Mouse (Mus musculus): Measurements from ENCODE around the gene Abcc1. TPM values are rescaled to one million over a fixed set of nuclear protein-coding genes. Genes with fewer than 3 reads are reported as not detected.

Abcc1 gene
- polyA plus RNA-seq, 1 experiment from 2014 or later, result 2.2 TPM

Other genes starting within 250 kb of the Abcc1 start
- 51.9 and 54.5 TPM in 2 replicates for gene Nde1, start 198.3 kb upstream of the Abcc1 start, polyA plus RNA-seq (2015; fragmentation: Nextera tagmentation; extraction: Ambion mirVana)
- 5.5 and 5.6 TPM in 2 replicates for gene Marf1, start 198.2 kb upstream of the Abcc1 start, polyA plus RNA-seq (2015; fragmentation: Nextera tagmentation; extraction: Ambion mirVana)
- 0.68 and 0.93 TPM in 2 replicates for gene Myh11, start 70.2 kb upstream of the Abcc1 start, polyA plus RNA-seq (2015; fragmentation: Nextera tagmentation; extraction: Ambion mirVana)
- 58.9 and 62.8 TPM in 2 replicates for gene Fopnl, start 44.2 kb upstream of the Abcc1 start, polyA plus RNA-seq (2015; fragmentation: Nextera tagmentation; extraction: Ambion mirVana)
- not detected in 2 replicates for gene A630010A05Rik, start 200.8 kb downstream of the Abcc1 start, polyA plus RNA-seq (2015; fragmentation: Nextera tagmentation; extraction: Ambion mirVana)